Mouse (Mus musculus) megakaryocyte progenitor cell, adult 5-6 weeks (primary cell): ENCODE measurements around the gene Samd4b. TPM values are rescaled to one million over a fixed set of nuclear protein-coding genes. Genes with fewer than 3 reads are reported as not detected.
"Not testable (repeated sequence)": the region's sequence is repeated elsewhere in the genome, so short reads cannot be mapped to it uniquely, and the experiment has no call there.

Experiments used
- ATAC-seq: replicated peaks from 2 replicates; pipeline ENCODE4 v1.8.0; 2016; ENCODE audit warnings: mild to moderate bottlenecking, moderate TSS enrichment, inconsistent platforms; ENCODE audit not compliant: poor library complexity
- total RNA-seq, 2 experiments: library from RNA; stranded (forward) in 1 of 2; stranded (reverse) in 1 of 2; fragments of 157-497, 149-512 nt in 1 of 2; fragments of 200-1000 nt in 1 of 2; gene quantifications; 2 replicates each; pipeline versions ENCODE4 v1.2.3 to v1.2.4; 2015 to 2017

Gene Samd4b
- total RNA-seq, 2 experiments from 2014 or later, result 2.7 to 20.7 TPM

DNA sequence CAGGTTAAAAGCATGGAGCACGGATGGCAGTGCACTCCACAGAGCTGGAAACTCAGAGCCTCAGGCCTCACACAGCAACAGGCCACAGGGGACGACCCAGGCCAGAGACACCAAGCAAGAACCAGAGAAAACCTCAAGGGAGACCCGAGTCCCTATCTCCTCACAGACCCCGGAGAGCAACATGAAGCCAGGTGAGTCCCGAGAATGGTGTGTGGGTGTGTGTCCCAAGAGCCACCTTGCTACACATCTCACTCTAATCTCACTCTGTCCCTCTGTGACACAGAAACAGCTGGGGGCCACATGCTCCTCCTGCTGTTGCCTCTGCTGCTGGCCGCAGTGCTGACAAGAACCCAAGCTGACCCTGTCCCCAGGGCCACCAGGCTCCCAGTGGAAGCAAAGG, 75.4 kb downstream of the Samd4b start, which contains the start of gene Ifnl3:
TSS of gene Ifnl3 (plus strand) at position 301 of the 400 bp plus-strand sequence.
- not testable (repeated sequence) for ATAC-seq

DNA sequence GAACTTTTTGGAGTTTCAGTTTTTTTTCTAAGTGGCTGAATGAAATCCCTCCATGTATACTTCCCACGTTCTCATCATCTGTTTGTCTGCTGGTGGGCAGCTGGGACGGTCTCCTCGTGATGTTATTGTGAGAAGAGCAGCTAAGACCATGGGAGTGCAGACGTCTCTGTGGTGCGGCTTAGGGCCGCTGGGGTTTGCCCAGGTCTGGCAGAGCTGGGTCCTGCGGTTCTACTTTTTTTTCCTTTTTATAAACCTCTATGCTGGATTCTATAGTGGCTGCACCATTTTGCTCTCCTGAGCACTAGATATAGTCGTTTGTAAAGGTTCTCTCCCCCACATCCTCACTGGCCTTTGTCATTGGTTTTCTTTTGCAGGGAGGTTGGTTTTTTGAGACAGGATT, 86.5 kb downstream of the Samd4b start:
- no peak for ATAC-seq

DNA sequence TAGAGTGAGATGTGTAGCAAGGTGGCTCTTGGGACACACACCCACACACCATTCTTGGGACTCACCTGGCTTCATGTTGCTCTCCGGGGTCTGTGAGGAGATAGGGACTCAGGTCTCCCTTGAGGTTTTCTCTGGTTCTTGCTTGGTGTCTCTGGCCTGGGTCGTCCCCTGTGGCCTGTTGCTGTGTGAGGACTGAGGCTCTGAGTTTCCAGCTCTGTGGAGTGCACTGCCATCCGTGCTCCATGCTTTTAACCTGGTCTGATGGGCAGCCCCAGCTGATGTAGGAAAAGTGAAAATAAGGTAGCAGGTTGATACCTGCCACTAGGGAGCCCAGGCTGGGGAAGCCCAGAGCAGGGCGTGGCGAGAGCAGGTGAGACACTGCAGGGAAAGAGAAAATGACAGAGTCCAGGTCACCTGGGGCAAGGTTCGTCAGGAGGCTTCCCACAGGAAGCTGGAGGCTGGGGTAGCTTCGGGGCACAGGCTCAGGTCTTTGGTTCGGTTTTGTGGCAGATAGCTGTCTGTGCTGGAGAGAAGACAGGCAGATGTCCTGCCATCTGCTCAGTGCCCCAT, 87.5 kb downstream of the Samd4b start, which contains the start of gene Ifnl2:
TSS of gene Ifnl2 (minus strand) at position 51 of the 570 bp plus-strand sequence.
- not testable (repeated sequence) for ATAC-seq

DNA sequence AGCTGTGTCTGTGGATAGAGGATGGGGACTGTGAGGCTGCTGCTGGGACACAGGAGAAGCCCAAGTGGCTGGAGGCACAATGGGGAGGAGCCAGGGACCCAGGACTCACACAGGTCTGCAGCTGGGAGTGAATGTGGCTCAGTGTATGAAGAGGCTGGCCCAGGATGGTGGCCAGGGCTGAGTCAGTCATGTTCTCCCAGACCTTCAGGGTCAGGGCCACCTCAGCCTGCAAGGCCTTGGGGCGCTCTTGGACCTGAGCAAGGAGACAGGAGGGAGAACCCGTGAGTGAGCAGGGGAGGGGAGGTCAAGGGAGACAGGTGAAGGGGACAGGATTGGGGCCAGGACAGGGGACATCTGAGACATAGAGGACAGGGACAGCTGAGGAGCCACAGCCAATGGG, 88.8 kb downstream of the Samd4b start:
- not testable (repeated sequence) for ATAC-seq

DNA sequence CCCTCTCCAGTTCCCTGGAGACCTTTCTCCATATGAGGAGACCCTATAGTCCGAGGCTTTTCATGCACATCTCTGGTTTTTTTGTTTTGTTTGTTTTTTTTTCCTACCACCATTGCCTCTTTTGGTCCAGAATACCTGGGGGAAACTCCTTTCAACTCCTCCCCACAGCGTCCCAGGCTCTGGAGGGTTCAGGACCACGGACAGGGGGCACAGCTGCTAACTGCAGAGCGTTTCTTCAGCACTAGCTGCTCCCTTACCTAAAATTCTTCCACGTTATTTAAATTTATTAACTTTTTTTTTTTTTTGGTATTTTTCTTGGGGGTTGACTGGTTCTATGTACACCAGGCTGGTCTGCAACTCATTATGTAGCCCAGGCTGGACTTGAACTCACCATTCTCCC, 92.4 kb downstream of the Samd4b start:
- peak; percentile 58; the same call in 1 of the 2 replicates for ATAC-seq

DNA sequence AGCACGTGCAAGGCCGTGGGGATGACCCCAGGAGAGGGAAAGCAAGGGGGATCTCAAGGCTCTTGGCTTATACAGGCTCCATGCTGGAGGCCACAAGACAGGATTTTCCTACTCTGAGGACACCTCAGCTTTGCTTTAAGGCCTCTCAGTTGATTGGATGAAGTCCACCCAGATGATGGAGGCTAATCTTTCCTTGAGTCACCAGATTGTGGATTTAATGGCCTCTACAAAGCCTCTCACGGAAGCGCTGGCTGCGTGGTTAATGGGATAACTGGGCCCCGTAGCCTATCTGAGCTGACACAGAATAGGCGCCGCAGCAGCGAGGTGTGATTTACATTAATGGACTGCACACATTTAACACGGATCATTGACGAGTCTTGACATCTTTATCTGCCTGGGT, 102.5 kb downstream of the Samd4b start:
- no peak for ATAC-seq

DNA sequence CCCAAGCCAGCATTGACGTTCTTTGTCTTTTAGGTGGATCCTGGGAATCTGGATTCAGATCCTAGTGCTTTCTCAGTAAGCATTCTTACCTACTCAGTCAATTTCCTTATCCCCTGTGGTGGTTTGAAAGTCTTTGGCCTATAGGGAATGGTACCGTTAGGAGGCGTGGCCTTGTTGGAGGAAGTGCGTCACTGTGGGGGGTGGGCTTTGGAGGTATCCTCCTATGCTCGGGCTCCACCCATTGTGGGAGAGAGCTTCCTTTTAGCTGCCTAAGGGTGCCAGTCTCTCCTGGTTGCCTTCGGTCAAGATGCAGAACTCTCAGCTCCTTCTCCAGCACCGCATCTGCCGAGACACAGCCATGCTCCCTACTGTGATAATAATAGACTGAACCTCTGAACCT, 105.6 kb downstream of the Samd4b start:
- ATAC-seq, result no peak

DNA sequence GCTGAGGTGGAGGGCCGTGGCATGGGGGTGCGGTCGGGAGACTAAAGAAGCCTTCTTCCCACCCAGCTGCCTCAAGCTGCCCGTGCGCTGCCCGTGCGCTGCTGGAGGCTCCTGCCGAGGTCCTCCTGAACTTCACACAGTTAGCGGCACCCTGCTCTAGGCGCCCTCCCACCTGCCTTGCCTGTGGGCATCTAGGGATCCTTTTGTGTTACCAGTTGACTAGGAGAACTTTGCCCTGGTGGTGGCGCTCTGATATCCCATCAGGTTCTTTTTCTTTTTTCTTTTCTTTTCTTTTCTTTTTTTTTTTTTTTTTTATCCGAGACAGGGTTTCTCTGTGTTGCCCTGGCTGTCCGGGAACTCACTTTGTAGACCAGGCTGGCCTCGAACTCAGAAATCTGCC, 107.0 kb downstream of the Samd4b start:
- peak; percentile 46 for ATAC-seq

DNA sequence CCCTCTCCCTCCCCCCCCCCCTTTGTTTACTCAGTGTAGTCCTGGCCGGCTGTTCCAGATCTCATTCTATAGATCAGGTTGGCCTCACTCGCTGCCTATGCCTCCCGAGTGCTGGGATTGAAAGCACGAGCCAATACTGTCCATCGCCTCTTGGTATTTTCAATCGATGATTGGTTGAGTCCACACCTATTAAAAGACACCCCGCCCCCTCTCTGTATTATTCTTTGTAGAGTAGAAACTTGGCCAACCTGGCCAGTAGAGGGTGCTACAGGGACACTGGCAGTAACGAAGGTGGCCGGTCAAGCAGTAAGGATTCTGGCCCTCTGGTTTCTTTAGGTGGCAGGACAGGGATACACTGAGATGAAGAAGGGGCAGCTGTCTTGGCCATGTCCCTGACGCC, 107.5 kb downstream of the Samd4b start:
- ATAC-seq, result peak; percentile 82

DNA sequence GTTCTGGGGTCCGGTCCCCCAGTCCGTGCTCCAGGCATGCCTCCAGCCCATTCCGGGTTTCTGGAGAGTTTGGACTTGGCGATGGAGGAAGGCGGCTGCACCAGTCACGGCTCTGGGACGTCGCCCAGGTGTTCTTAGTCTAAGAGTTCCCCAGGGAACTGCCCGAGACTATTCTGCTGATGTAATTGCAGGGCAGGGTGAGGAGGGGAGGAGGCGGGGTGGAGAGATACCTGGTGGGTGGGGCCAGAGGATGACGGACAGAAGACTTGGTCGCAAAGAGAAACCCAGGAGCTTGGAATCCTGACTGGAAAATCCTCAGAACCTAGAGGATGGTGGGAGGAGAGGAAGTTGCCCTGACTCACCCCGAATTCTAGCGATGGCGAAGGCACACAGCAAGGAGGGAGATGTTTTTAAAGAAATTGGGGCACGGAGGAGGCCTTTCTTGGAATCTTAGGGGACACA, 109.9 kb downstream of the Samd4b start:
- ATAC-seq, result no peak

DNA sequence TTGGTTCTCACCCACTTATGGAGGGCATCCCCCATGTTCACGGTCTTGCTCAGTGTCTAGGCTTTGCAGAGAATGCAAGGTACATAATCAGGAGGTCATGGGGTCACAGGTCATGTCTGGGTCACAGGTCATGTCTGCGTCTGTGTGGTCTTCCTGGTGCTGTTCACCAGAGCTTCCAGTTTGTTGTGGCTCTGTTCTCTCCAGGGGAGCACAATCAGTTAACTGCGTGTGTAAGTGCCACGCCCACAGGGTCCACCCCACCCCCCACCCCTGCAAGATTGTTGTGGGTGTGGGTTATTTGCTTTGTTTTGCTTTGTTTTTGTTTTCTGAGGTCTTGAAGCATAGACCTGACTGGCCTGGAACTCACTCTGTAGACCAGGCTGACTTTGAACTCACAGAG, 113.8 kb downstream of the Samd4b start:
- no peak for ATAC-seq

DNA sequence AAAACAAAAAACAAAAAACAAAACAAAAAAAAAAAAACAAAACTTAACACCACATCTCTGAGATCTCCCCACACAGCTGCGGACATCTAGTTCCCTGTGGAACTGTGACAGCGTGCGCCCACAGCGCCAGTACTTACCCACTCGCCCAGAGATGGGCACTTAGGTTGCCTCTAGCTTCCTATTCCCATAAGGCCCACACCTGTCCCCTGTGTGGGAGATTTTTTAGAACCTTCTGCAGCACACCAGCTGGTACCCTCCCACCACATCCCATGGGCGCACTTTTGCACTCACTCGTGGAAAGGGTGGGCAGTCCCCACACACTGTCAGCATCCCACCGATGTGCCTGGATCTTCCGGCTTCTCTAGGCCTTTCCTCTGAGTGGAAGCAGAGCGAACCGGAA, 115.1 kb downstream of the Samd4b start:
- no peak for ATAC-seq

DNA sequence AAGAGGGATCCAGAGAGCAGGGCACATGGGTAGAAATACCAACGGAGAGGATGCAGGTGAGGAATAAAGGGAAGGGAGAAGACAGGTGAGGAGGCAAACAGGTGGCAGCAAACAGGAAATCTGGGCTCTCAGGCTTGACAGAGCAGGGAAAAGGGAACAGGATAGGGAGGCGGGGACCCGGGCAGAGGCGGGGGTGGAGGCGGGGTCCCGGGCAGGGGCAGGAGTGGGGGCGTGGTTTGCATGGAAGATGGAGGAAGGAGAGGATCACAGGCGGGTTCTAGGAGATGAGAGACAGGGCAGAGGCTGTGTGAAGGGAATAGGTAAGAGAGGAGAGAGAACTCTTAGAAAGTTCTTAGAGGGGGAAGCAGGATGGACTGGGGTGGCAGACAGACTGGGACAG, 119.1 kb downstream of the Samd4b start:
- ATAC-seq, result peak; percentile 61

DNA sequence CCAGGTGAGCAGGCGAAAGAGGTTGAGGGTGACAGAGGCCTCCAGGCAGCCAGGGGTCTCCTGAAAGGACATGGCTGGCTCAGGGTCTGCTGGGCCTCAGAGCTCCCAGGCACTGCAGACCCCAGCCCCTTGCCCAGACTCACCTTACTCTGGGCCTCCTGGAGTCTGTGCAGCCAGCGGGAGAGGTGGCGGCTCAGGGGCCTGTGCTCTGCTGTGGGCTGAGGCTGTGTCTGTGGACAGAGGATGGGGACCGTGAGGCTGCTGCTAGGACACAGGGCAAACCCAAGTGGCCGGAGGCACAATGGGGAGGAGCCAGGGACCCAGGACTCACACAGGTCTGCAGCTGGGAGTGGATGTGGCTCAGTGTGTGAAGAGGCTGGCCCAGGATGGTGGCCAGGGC, 120.6 kb downstream of the Samd4b start:
- no peak for ATAC-seq

DNA sequence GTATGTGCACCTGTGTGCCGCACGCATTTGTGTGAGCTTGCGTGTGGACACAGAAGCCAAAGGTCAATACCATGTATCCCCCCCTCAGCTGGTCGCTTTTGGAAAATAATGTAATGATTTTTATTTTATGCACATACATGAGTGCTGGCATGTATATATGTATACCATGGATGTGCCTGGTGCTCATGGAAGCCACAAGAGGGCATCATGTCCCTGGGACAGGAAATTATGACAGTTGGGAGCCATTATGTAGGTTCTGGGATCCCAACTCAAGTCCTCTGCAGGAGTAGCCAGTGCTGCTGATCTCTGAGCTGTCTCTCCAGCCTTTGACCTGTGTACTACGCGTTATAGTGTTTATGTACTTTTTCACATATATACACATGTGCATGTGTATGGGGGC, 121.8 kb downstream of the Samd4b start:
- ATAC-seq, result no peak

DNA sequence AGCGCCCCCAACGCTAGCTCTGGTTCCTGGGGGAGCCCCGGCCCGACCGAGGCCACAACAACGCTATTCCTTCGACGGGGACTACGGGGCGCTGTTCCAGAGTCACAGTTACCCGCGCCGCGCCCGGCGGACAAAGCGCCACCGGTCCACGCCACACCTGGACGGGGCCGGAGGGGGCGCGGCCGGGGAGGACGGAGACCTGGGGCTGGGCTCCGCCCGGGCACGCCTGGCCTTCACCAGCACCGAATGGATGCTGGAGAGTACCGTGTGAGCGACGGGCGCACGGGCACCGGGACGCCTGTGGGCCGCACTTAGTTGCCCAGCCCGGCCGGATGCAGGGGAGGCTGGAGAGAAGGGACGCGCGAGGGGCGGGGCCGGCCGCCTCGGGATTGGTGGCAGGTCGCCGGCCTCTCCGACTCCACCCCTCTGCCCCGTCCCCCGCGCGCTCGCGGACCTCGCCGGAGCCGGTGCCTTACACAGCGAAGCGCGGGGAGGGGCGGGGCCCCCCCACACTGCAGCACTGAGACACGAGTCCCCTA, 130.7 kb downstream of the Samd4b start:
- ATAC-seq, result peak; percentile 52

DNA sequence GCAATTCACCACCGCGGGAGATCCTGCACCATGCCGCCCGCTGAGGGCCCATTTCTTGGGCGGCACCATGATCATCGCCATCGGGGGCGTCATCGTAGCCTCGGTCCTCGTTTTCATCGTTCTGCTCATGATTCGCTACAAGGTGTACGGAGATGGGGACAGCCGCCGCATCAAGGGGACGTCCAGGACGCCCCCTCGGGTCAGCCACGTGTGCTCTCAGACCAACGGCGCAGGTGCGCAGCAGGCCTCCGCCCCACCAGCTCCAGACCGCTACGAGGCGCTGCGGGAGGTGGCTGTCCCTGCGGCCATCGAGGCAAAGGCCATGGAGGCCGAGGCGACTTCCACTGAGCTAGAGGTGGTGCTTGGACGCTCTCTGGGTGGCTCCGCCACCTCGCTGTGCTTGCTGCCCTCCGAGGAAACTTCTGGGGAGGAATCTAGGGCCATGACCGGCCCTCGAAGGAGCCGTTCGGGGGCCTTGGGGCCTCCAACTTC, 131.2 kb downstream of the Samd4b start:
- no peak for ATAC-seq

DNA sequence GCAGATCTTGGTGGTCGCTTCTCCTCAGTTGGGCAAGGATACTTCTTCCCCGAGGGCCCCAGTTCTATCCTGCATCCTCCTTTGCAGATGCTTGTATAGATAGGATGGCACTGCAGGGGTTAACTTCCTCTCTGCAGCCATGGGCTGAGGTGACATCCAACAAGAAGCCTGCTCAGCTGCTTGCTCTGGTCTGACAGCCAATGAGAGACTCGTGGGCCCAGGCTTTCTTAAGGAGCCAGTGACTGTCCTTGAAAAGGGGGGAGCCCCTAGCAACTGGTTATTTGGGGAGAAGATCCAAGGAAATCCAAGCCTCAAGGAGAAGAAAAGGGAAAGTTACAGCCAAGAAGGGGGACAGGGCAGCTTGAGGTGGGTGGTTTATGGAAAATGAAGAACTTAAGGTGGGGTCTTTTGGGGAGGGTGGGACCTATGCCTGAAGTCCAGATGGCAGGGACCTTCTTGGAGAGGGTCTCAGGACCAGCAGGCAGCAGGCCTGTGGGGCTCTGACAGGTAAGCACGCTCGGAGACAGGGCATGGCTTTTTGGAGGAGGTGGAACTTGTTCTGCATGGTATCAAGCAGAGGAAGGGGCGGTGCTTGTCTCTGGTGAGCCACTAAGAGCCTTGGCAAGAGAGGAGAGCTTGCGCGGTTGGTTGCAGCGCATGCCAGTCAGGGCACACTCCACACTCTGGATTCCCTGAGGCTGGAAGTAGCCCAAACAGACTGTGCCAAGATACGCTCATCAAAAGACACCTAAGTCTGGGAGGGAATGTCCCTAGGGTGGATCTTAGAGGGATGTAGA, 133.3 kb downstream of the Samd4b start:
- ATAC-seq, result peak; percentile 87

DNA sequence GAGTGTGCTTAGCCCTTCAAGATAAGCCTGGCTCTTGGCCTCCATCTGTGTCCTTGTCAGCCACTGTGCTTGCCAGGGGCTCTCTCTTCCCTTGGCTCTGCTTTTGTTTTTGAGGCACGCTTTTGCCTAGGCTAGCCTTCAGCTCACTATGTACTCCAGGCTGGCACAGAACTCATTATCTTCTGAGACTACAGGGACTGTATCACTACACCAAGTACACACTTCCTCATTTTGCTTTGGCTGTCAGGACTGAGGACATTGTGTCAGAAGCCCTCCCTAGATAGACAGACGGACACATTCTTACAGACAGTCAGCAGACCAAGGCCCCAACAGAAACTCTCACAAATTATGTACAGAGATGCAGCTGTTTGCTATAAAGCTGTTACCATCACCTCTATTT, 135.2 kb downstream of the Samd4b start:
- ATAC-seq, result peak; percentile 43; the same call in 1 of the 2 replicates

DNA sequence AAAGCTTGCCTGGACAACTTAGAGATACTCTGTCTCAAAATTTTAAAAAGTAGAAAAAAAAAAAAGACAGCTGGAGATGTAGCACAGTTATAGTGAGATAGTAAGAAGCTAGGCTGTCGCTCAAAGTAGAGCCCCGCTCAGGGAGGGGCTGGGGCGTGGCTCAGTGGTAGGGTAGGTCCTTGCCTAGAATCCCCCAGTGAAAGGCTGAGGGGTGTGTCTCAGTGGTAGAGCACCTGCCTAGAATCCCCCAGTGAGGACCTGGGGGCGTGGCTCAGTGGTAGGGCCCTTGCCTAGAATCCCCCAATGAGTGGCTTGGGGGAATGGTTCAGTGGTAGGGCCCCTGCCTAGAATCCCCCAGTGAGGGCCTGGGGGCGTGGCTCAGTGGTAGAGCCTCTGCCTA, 137.6 kb downstream of the Samd4b start:
- ATAC-seq, result no peak

DNA sequence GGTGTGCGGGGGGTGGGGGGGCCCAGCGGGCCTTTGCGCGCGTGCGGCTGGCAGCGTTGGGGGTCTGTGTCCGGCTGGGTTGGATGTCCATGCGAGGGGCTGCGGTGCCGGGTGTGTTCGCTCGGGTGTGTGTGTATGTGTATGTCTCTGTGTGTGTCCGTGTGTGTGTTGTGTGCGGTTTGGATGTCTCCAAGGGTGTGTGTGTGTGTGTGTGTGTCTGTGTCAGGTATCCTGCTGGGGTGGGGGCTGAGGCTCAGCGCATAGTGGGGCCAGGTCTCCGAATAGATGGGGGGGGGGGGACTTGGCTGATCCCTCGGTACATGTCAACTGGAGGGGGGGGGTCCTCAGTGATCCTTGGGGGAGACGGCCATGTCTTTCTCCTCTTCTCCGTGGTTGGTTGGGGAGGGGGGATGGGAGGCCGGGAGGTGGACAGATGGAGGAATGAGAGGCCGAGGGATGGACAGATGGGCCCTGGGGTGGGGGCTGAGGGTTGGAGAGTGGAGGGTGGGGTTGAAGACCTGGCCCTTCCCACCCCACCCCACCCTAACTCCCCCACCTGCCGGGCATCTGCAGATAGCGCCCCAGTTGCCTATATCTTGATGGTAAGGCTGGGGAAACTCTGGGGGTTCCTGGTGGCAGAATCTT, 145.5 kb downstream of the Samd4b start:
- ATAC-seq, result no peak
